Mouse (Mus musculus) heart, adult 9 months (tissue): Measurements from ENCODE around the gene Crat.

ENCODE experiments used
- DNase-seq, 2 experiments: peaks; one replicate each; pipeline ENCODE4 v3.0.0; 2022; ENCODE audit warnings: low spot score in 2 of 2

Gene Crat

GRCm38 (mm10) chr2:30407221-30407620 is 8.4 kb downstream of the Crat start:
- no peak for DNase-seq

- no peak for DNase-seq
These were observed 11.7 kb downstream of the Crat start for GRCm38 (mm10) chr2:30403870-30404269.

- no peak for DNase-seq
These were observed 12.8 kb downstream of the Crat start for GRCm38 (mm10) chr2:30402843-30403242.

GRCm38 (mm10) chr2:30402351-30402826 is 13.2 kb downstream of the Crat start:
- DNase-seq, result peak; percentile 43 to 59

GRCm38 (mm10) chr2:30401581-30401980 is 14.0 kb downstream of the Crat start:
- no peak for DNase-seq

- no peak for DNase-seq
These were observed 16.1 kb downstream of the Crat start for GRCm38 (mm10) chr2:30399191-30400171.

- no peak for DNase-seq
These were observed 17.6 kb downstream of the Crat start for GRCm38 (mm10) chr2:30397986-30398512.

GRCm38 (mm10) chr2:30396246-30396645 is 19.4 kb downstream of the Crat start:
- DNase-seq, result no peak

- DNase-seq, result no peak
These were observed 19.9 kb downstream of the Crat start for GRCm38 (mm10) chr2:30395757-30396156.

GRCm38 (mm10) chr2:30393370-30393656 is 22.3 kb downstream of the Crat start:
- DNase-seq, result no peak

- DNase-seq, result peak; percentile 83 to 84
These were observed 22.8 kb downstream of the Crat start for GRCm38 (mm10) chr2:30392577-30393369.

- DNase-seq, result peak; percentile 96 to 98
These were observed 23.5 kb downstream of the Crat start, which contains the start of gene Dolpp1 for GRCm38 (mm10) chr2:30392114-30392576. Dolpp1 (plus strand) TSS chr2:30392254.

GRCm38 (mm10) chr2:30389000-30389399 is 26.6 kb downstream of the Crat start:
- DNase-seq, result no peak

- DNase-seq, result no peak
These were observed 28.7 kb downstream of the Crat start for GRCm38 (mm10) chr2:30386913-30387312.

- DNase-seq, result no peak
These were observed 30.0 kb downstream of the Crat start for GRCm38 (mm10) chr2:30385591-30385990.

GRCm38 (mm10) chr2:30384814-30385213 is 30.8 kb downstream of the Crat start:
- no peak for DNase-seq

- peak; percentile 46 to 73 for DNase-seq
These were observed 34.3 kb downstream of the Crat start for GRCm38 (mm10) chr2:30381377-30381725.

- no peak for DNase-seq
These were observed 34.8 kb downstream of the Crat start for GRCm38 (mm10) chr2:30380564-30381376.

- DNase-seq, result no peak
These were observed 36.3 kb downstream of the Crat start for GRCm38 (mm10) chr2:30379307-30379706.

GRCm38 (mm10) chr2:30377721-30378120 is 37.9 kb downstream of the Crat start:
- no peak for DNase-seq

GRCm38 (mm10) chr2:30375893-30376292 is 39.7 kb downstream of the Crat start:
- DNase-seq, result no peak
